Mouse (Mus musculus) ES-CJ7 (cell line): Measurements from ENCODE around the gene Armc2.

ENCODE experiments used
- DNase-seq: peaks from one replicate; pipeline ENCODE4 v3.0.0; 2011; ENCODE audit warnings: low read depth, low spot score

Armc2 gene

GRCm38 (mm10) chr10:41866838-41867154 is 151.4 kb downstream of the Armc2 start:
- DNase-seq = no peak

GRCm38 (mm10) chr10:41866069-41866837 is 152.0 kb downstream of the Armc2 start:
- no peak for DNase-seq
